Mouse (Mus musculus) C2C12 (cell line): ENCODE results near the gene Tbc1d23. TPM values are rescaled to one million over a fixed set of nuclear protein-coding genes. Genes with fewer than 3 reads are reported as not detected.

Source experiments
- H3K27me3 ChIP-seq: one replicate; pipeline ENCODE4 v1.6.1; 2011; ENCODE audit not compliant: control insufficient read depth, insufficient read depth, insufficient read length
- H3K36me3 ChIP-seq: one replicate; pipeline ENCODE4 v1.6.1; 2011; ENCODE audit not compliant: control insufficient read depth, insufficient read depth
- H3K4me3 ChIP-seq: one replicate; pipeline ENCODE4 v1.5.1; 2011; ENCODE audit warnings: mild to moderate bottlenecking, control low read depth; ENCODE audit not compliant: poor library complexity, insufficient read depth, severe bottlenecking
- H3K79me2 ChIP-seq: one replicate; pipeline ENCODE4 v1.6.1; 2011; ENCODE audit not compliant: control insufficient read depth, insufficient read depth
- H3K79me3 ChIP-seq: one replicate; pipeline ENCODE4 v1.6.1; 2011; ENCODE audit warnings: low read depth, control low read depth
- H3ac ChIP-seq: one replicate; pipeline ENCODE3; 2011; ENCODE audit warnings: low read depth; ENCODE audit not compliant: control insufficient read depth, insufficient read length
- CEBPB ChIP-seq: IDR thresholded peaks from one replicate; pipeline ENCODE4 v1.6.1; 2011; ENCODE audit warnings: low read depth, mild to moderate bottlenecking, control low read depth, moderate library complexity
- CTCF ChIP-seq: IDR thresholded peaks from one replicate; pipeline ENCODE4 v1.5.1; 2011; ENCODE audit not compliant: control insufficient read depth, insufficient read depth, insufficient read length
- FOSL1 ChIP-seq: IDR thresholded peaks from one replicate; pipeline ENCODE4 v1.8.0; 2011; ENCODE audit warnings: mild to moderate bottlenecking, low read length; ENCODE audit not compliant: poor library complexity, insufficient read depth, severe bottlenecking
- MAX ChIP-seq: IDR thresholded peaks from one replicate; pipeline ENCODE4 v1.6.1; 2011; ENCODE audit warnings: mild to moderate bottlenecking, control low read depth
- MYOD1 ChIP-seq: IDR thresholded peaks from one replicate; pipeline ENCODE4 v1.6.1; 2011; ENCODE audit warnings: low read depth; ENCODE audit not compliant: control insufficient read depth, insufficient read length
- MYOG ChIP-seq: IDR thresholded peaks from one replicate; pipeline ENCODE4 v1.6.1; 2011; ENCODE audit not compliant: control insufficient read depth, insufficient read length; ENCODE audit errors: extremely low read depth
- USF1 ChIP-seq: IDR thresholded peaks from one replicate; pipeline ENCODE4 v1.6.1; 2011; ENCODE audit warnings: low read depth, mild to moderate bottlenecking, control low read depth, moderate library complexity
- polyA plus RNA-seq: library from polyadenylated mRNA; unstranded; fragments of >200 nt; fragmentation: generic; extraction: Trizol; gene quantifications from one replicate; pipeline ENCODE4 v1.2.1, GENCODE M21; 2012; ENCODE audit warnings: missing spikeins

Gene Tbc1d23
- polyA plus RNA-seq, 1 experiment: 5.3 TPM

DNA sequence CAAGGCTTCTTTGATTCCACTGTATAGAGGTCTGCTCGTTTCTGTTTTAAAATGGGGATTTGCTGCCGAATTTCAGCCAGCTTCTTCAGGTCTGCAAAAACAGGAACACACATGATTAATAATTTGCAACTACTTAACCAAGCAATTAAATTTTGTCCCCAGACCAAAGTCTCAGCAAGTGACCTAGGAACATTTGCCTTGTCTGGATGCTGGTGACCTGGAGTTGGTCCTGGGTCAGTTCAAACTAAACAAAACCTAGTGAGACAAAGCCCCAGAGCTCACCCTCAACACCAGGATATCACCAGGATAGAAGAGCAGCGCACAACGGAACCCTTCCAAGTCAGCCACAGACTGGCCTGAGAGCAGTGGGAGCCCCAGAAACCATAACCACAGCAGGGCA lies 74.2 kb downstream of the Tbc1d23 start:
- H3K27me3 ChIP-seq: no peaks in the 10 kb centered on the region
- TF ChIP-seq MAX (no peak), USF1 (no peak), CTCF (no peak), MYOD1 (no peak), CEBPB (no peak), MYOG (no peak), FOSL1 (no peak)

DNA sequence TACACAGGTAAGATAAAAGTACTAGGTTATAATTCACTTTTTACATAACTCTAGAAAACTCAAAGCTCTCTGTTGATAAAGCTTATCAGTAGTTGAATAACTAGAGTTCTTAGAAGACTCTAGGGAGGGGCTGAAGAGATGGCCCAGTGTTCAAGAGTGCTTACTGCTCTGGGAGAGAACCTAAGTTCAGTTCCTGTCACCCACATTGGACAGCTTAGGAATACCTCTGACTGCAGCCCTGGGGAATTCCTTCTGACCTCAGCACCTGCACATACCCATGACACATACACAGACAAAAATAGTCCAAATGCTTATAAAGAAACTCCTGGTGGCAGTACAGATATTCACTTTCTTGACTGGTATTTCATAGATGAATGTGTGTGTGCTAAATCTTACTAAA lies 75.4 kb downstream of the Tbc1d23 start:
- Histone ChIP-seq H3K79me3 (no peaks in the 10 kb centered on the region), H3ac (no peak overlapping the region), H3K36me3 (peaks cover 84% of the 10 kb centered on the region), H3K79me2 (no peaks in the 10 kb centered on the region), H3K27me3 (no peaks in the 10 kb centered on the region), H3K4me3 (no peak overlapping the region)
- no peak for TF ChIP-seq MYOD1
- TF ChIP-seq FOSL1: no peak
- no peak for TF ChIP-seq MYOG
- no peak for TF ChIP-seq CTCF
- no peak for TF ChIP-seq MAX
- no peak for TF ChIP-seq CEBPB
- TF ChIP-seq USF1: no peak

More for the DNA sequence above, 74.2 kb downstream of the Tbc1d23 start:
- Histone ChIP-seq H3K79me3 (no peaks in the 10 kb centered on the region), H3ac (no peak overlapping the region), H3K4me3 (no peak overlapping the region), H3K36me3 (peaks cover 79% of the 10 kb centered on the region), H3K79me2 (no peaks in the 10 kb centered on the region)

DNA sequence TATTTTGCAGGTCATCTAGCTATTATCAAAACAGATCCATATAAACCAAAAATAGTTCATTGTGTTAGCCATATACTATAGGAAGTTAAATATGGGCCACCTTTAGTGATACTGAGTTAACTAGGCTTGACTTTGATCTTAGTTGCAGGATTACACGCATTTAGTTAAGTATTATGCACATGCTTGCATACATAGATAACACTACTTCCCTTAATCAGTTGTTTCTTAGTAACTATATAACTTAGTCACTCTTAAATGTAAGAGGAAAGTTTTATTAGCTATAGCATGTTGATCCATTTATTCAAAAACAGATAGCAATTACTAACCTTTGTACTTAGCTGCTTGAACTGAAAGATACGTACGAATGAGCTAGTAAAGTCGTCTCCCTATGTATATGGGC lies 79.9 kb downstream of the Tbc1d23 start:
- H3K79me3 ChIP-seq: no peaks in the 10 kb centered on the region
- no peak overlapping the region for H3K4me3 ChIP-seq
- TF ChIP-seq USF1 (no peak), FOSL1 (no peak), CTCF (no peak), CEBPB (no peak), MAX (no peak), MYOG (no peak), MYOD1 (no peak)
- H3K27me3 ChIP-seq: no peaks in the 10 kb centered on the region
- no peak overlapping the region for H3ac ChIP-seq
- peaks cover 91% of the 10 kb centered on the region for H3K36me3 ChIP-seq
- no peaks in the 10 kb centered on the region for H3K79me2 ChIP-seq

DNA sequence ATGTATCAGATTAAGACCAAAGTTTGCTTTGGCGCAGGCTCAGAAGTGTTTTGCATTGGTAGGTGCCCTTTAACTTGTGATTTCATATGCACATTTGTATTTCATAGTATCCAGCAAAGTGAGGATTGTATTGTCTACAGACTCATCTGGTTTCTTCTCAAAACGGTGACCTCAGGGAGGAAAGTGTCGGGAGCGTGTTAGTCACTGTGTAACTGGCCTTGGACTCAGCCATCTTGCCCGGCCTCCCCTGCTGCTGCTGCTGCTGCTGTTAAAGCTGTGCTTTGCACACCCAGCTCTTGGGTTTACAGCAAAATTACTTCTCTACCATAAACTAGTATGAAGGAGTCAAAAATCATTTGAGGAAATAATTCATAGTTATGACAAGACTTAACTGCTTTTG lies 86.6 kb downstream of the Tbc1d23 start:
- Histone ChIP-seq H3K79me2 (no peaks in the 10 kb centered on the region), H3K4me3 (no peak overlapping the region), H3ac (no peak overlapping the region), H3K36me3 (peaks cover 90% of the 10 kb centered on the region), H3K79me3 (no peaks in the 10 kb centered on the region), H3K27me3 (no peaks in the 10 kb centered on the region)
- TF ChIP-seq FOSL1 (no peak), MYOG (no peak), USF1 (no peak), CTCF (no peak), MYOD1 (no peak), CEBPB (no peak), MAX (no peak)

DNA sequence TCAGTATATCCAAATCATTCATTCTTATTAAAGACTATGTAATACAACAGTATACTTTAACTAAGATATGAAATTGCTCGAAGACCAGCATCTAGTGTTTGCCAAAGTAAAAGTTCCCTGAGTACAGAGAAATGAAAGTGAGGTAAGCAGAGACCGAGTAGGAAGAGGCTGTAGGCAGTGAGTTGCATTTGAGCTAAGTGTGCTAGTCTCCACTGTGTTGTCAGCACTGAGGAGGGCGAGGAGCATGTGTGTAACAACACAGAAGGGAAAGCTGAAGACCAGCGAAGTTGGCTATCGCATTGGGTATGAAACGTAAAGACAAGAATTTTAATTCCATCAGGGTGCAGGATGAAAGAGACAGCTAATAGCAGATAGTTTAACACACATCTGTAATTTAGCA lies 97.7 kb downstream of the Tbc1d23 start:
- H3K4me3 ChIP-seq: no peak overlapping the region
- H3K79me3 ChIP-seq: peaks cover 71% of the 10 kb centered on the region
- H3K36me3 ChIP-seq: peaks cover 77% of the 10 kb centered on the region
- H3K79me2 ChIP-seq: peaks cover 80% of the 10 kb centered on the region
- no peaks in the 10 kb centered on the region for H3K27me3 ChIP-seq
- H3ac ChIP-seq: no peak overlapping the region
- no peak for TF ChIP-seq MAX
- TF ChIP-seq MYOG: no peak
- TF ChIP-seq MYOD1: no peak
- no peak for TF ChIP-seq CTCF
- TF ChIP-seq CEBPB: no peak
- no peak for TF ChIP-seq USF1
- TF ChIP-seq FOSL1: no peak

DNA sequence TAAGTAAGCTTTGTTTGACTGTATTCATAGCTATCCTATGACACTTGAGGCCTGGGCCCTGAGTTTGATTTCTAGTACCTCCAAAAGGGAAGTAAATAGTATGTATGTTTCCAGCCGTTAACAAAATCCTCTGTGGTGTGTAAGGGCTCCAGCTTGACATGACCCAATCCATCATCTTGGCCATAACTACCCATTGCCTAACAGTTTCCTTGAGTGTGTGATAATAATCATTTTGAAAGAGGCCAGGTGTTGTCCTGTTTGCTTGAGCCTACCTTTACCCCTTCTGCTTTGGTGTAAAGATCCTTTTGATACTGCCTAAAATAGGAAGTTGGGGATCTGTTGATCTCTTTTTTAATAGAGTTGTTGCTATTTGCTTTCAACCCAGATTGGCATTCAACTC lies 99.0 kb downstream of the Tbc1d23 start:
- no peak overlapping the region for H3ac ChIP-seq
- TF ChIP-seq USF1: no peak
- TF ChIP-seq MYOD1: no peak
- no peak for TF ChIP-seq MAX
- H3K4me3 ChIP-seq: no peak overlapping the region
- H3K27me3 ChIP-seq: no peaks in the 10 kb centered on the region
- peaks cover 68% of the 10 kb centered on the region for H3K36me3 ChIP-seq
- H3K79me2 ChIP-seq: peaks cover 93% of the 10 kb centered on the region
- peaks cover 81% of the 10 kb centered on the region for H3K79me3 ChIP-seq
